ENCODE assay signal across 11 mouse cellular contexts in genomic region chr11:88600194-88600593, GRCm38 (mm10).
A peak's percentile ranks its signal among the peaks of the same experiment; 100 is the strongest.
DNase-seq lines count a peak whose midpoint lies in the region; ATAC-seq and TF ChIP-seq lines count a peak whose summit lies in the region.
"Had no signal": no experiment of that assay in that cellular context is flagged by ENCODE, and none has a peak within 500 bp of the region (broad histone marks: within the 10 kb centered on the region; RNA-seq: fewer than 3 reads in every experiment).

No protein-coding gene starts in this region.

- TF ChIP-seq EP300 in liver, postnatal 0 days (IDR thresholded peaks at IDR 0.05; ENCODE audit: low read depth): no peak
- TF ChIP-seq EP300 in lung, postnatal 0 days (IDR thresholded peaks at IDR 0.05): no peak

- no peak for TF ChIP-seq CTCF in liver, postnatal 0 days (IDR thresholded peaks at IDR 0.05; ENCODE audit: low read depth)
- no peak for TF ChIP-seq CTCF in lung, postnatal 0 days (IDR thresholded peaks at IDR 0.05)

- H3K27me3 ChIP-seq in heart, embryonic 12.5 days (replicated peaks): no peaks in the 10 kb centered on the region
- H3K27me3 ChIP-seq in liver, embryonic 11.5 days (replicated peaks; ENCODE audit: control insufficient read depth, insufficient read depth, low read length): no peaks in the 10 kb centered on the region
- H3K27me3 ChIP-seq in liver, embryonic 12.5 days (replicated peaks): no peaks in the 10 kb centered on the region
- no peaks in the 10 kb centered on the region for H3K27me3 ChIP-seq in hindbrain, embryonic 12.5 days
- no peaks in the 10 kb centered on the region for H3K27me3 ChIP-seq in liver, postnatal 0 days (ENCODE audit: insufficient read depth, low read length)
- H3K27me3 ChIP-seq in lung, postnatal 0 days (replicated peaks; ENCODE audit: insufficient read depth, low read length): no peaks in the 10 kb centered on the region
- H3K27me3 ChIP-seq: hindbrain, embryonic 15.5 days had no signal

- H3K4me1 ChIP-seq in heart, embryonic 12.5 days (replicated peaks): peaks cover 80% of the 10 kb centered on the region
- peaks cover 72% of the 10 kb centered on the region for H3K4me1 ChIP-seq in liver, embryonic 11.5 days (replicated peaks; ENCODE audit: control insufficient read depth, insufficient read depth, low read length)
- peaks cover 68% of the 10 kb centered on the region for H3K4me1 ChIP-seq in liver, embryonic 12.5 days
- H3K4me1 ChIP-seq in hindbrain, embryonic 12.5 days: peaks cover 72% of the 10 kb centered on the region
- peaks cover 35% of the 10 kb centered on the region for H3K4me1 ChIP-seq in liver, postnatal 0 days (ENCODE audit: insufficient read depth)
- 0 out of 2 replicates have a peak, but pooled peaks cover 4% of the 10 kb centered on the region for H3K4me1 ChIP-seq in lung, postnatal 0 days (ENCODE audit: insufficient read depth, low read depth, low read length)

- no peak for DNase-seq in heart, adult 11 months
- no peak for DNase-seq in liver, embryonic 11.5 days (ENCODE audit: low spot score)
- no peak for DNase-seq in liver, postnatal 0 days
- no peak for DNase-seq in right cerebral cortex, adult 18-20 months
- DNase-seq in lung, postnatal 0 days (ENCODE audit: low spot score): no peak
- DNase-seq: spleen, adult 18-20 months had no signal

- WGBS in heart, embryonic 12.5 days: 71% methylated on average over 3 of the region's 3 CpGs
- 86% methylated on average over 3 of the region's 3 CpGs for WGBS in liver, embryonic 11.5 days
- WGBS in liver, embryonic 12.5 days (ENCODE audit: insufficient replicate concordance): 84% methylated on average over 3 of the region's 3 CpGs
- 91% methylated on average over 3 of the region's 3 CpGs for WGBS in hindbrain, embryonic 12.5 days
- 67% methylated on average over 3 of the region's 3 CpGs for WGBS in liver, postnatal 0 days (ENCODE audit: insufficient replicate concordance)
- WGBS in lung, postnatal 0 days: 94% methylated on average over 3 of the region's 3 CpGs

- no peak overlapping the region for H3K4me2 ChIP-seq in heart, embryonic 12.5 days
- no peak overlapping the region for H3K4me2 ChIP-seq in liver, embryonic 11.5 days
- no peak overlapping the region for H3K4me2 ChIP-seq in liver, embryonic 12.5 days
- no peak overlapping the region for H3K4me2 ChIP-seq in hindbrain, embryonic 12.5 days (replicated peaks)
- H3K4me2 ChIP-seq in liver, postnatal 0 days (ENCODE audit: low read depth, low read length): no peak overlapping the region
- H3K4me2 ChIP-seq in lung, postnatal 0 days (replicated peaks; ENCODE audit: low read depth, low read length): no peak overlapping the region

- no peaks in the 10 kb centered on the region for H3K9me3 ChIP-seq in heart, embryonic 12.5 days (replicated peaks)
- no peaks in the 10 kb centered on the region for H3K9me3 ChIP-seq in liver, embryonic 11.5 days (ENCODE audit: control insufficient read depth, low read length)
- no peaks in the 10 kb centered on the region for H3K9me3 ChIP-seq in liver, embryonic 12.5 days (replicated peaks)
- no peaks in the 10 kb centered on the region for H3K9me3 ChIP-seq in hindbrain, embryonic 12.5 days (replicated peaks)
- no peaks in the 10 kb centered on the region for H3K9me3 ChIP-seq in liver, postnatal 0 days (ENCODE audit: low read length)
- H3K9me3 ChIP-seq in lung, postnatal 0 days (ENCODE audit: low read length): no peaks in the 10 kb centered on the region
- H3K9me3 ChIP-seq: hindbrain, embryonic 15.5 days; limb, embryonic 12.5 days had no signal

- no peak overlapping the region for H3K9ac ChIP-seq in heart, embryonic 12.5 days
- no peak overlapping the region for H3K9ac ChIP-seq in liver, embryonic 11.5 days (ENCODE audit: low read depth, low read length)
- H3K9ac ChIP-seq in liver, embryonic 12.5 days: no peak overlapping the region
- H3K9ac ChIP-seq in hindbrain, embryonic 12.5 days: no peak overlapping the region
- H3K9ac ChIP-seq in liver, postnatal 0 days (replicated peaks): no peak overlapping the region
- no peak overlapping the region for H3K9ac ChIP-seq in lung, postnatal 0 days (replicated peaks; ENCODE audit: low read depth)
- H3K9ac ChIP-seq: hindbrain, embryonic 15.5 days; limb, embryonic 12.5 days had no signal

- H3K27ac ChIP-seq in heart, embryonic 12.5 days (ENCODE audit: poor library complexity, severe bottlenecking): peak overlapping the region; percentile 80
- peak overlapping the region; percentile 22; the same call in 1 of the 2 replicates for H3K27ac ChIP-seq in liver, embryonic 11.5 days (ENCODE audit: low read depth, low read length)
- H3K27ac ChIP-seq in liver, embryonic 12.5 days: no peak overlapping the region; the same call in 1 of the 2 replicates
- H3K27ac ChIP-seq in hindbrain, embryonic 12.5 days: peak overlapping the region; percentile 40; the same call in 1 of the 2 replicates
- H3K27ac ChIP-seq in liver, postnatal 0 days (ENCODE audit: low read depth): 0 out of 2 replicates have a peak overlapping the region, but pooled peaks have one; percentile 18
- no peak overlapping the region for H3K27ac ChIP-seq in lung, postnatal 0 days (ENCODE audit: low read length)

- no peak overlapping the region for H3K4me3 ChIP-seq in heart, embryonic 12.5 days
- no peak overlapping the region for H3K4me3 ChIP-seq in liver, embryonic 11.5 days (ENCODE audit: low read depth, low read length)
- H3K4me3 ChIP-seq in liver, embryonic 12.5 days: no peak overlapping the region
- H3K4me3 ChIP-seq in hindbrain, embryonic 12.5 days: no peak overlapping the region
- no peak overlapping the region for H3K4me3 ChIP-seq in liver, postnatal 0 days (ENCODE audit: low read depth, low read length)
- no peak overlapping the region for H3K4me3 ChIP-seq in lung, postnatal 0 days (ENCODE audit: low read depth, low read length)
- H3K4me3 ChIP-seq: hindbrain, embryonic 15.5 days; limb, embryonic 12.5 days had no signal

- no peak for ATAC-seq in heart, embryonic 12.5 days (ENCODE audit: insufficient number of reproducible peaks, low FRiP score)
- ATAC-seq in liver, embryonic 11.5 days (replicated peaks; ENCODE audit: low FRiP score): no peak
- ATAC-seq in liver, embryonic 12.5 days: no peak
- ATAC-seq in hindbrain, embryonic 12.5 days (ENCODE audit: low FRiP score): no peak
- no peak for ATAC-seq in liver, postnatal 0 days
- ATAC-seq in lung, postnatal 0 days: no peak

- peaks cover 15% of the 10 kb centered on the region for H3K36me3 ChIP-seq in heart, embryonic 12.5 days
- no peaks in the 10 kb centered on the region for H3K36me3 ChIP-seq in liver, embryonic 11.5 days (ENCODE audit: control insufficient read depth, insufficient read depth, low read length)
- H3K36me3 ChIP-seq in liver, embryonic 12.5 days: peaks cover 19% of the 10 kb centered on the region
- H3K36me3 ChIP-seq in hindbrain, embryonic 12.5 days: peaks cover 9% of the 10 kb centered on the region; the same call in 1 of the 2 replicates
- H3K36me3 ChIP-seq in liver, postnatal 0 days (replicated peaks; ENCODE audit: insufficient read depth, low read length): no peaks in the 10 kb centered on the region
- H3K36me3 ChIP-seq in lung, postnatal 0 days (ENCODE audit: insufficient read depth, low read length): no peaks in the 10 kb centered on the region; the same call in 1 of the 2 replicates
- H3K36me3 ChIP-seq: hindbrain, embryonic 15.5 days had no signal

Comparison
In these comparisons a context has a peak if more than half of its experiments do, and no peak if none do; other contexts are left out.
1. H3K27ac ChIP-seq: peak in heart, embryonic 12.5 days (single experiment), liver, embryonic 11.5 days (single experiment), hindbrain, embryonic 12.5 days (single experiment) and liver, postnatal 0 days (single experiment); none in liver, embryonic 12.5 days (single experiment) and lung, postnatal 0 days (single experiment).